Mouse (Mus musculus) liver, embryonic 12.5 days (tissue): Measurements from ENCODE around the gene Pfkm. TPM values are rescaled to one million over a fixed set of nuclear protein-coding genes. Genes with fewer than 3 reads are reported as not detected.

ENCODE experiments used
- ATAC-seq: fragments of 200-750 bp; cut with Nextera tagmentation; 2 replicates; pipeline ENCODE4 v1.8.0; 2017; ENCODE audit warnings: moderate number of reproducible peaks, mild to moderate bottlenecking, moderate library complexity
- H3K27ac ChIP-seq: fragments of 300-500 bp; sonication (generic); 2 replicates; pipeline ENCODE4 v1.5.1; 2016; ENCODE audit warnings: mild to moderate bottlenecking
- H3K27me3 ChIP-seq: fragments of 300-500 bp; sonication (generic); replicated peaks from 2 replicates; pipeline ENCODE4 v1.6.1; 2016; ENCODE audit warnings: mild to moderate bottlenecking, moderate library complexity
- H3K36me3 ChIP-seq: fragments of 300-500 bp; sonication (generic); 2 replicates; pipeline ENCODE4 v1.6.1; 2016; ENCODE audit warnings: mild to moderate bottlenecking, moderate library complexity
- H3K4me1 ChIP-seq: fragments of 300-500 bp; sonication (generic); 2 replicates; pipeline ENCODE4 v1.6.1; 2016
- H3K4me2 ChIP-seq: fragments of 300-500 bp; sonication (generic); 2 replicates; pipeline ENCODE4 v1.6.1; 2016; ENCODE audit warnings: mild to moderate bottlenecking, moderate library complexity
- H3K4me3 ChIP-seq: fragments of 300-500 bp; sonication (generic); 2 replicates; pipeline ENCODE4 v1.5.1; 2016; ENCODE audit warnings: mild to moderate bottlenecking, moderate library complexity
- H3K9ac ChIP-seq: fragments of 300-500 bp; sonication (generic); 2 replicates; pipeline ENCODE4 v1.6.1; 2016; ENCODE audit warnings: mild to moderate bottlenecking, moderate library complexity
- H3K9me3 ChIP-seq: fragments of 300-500 bp; sonication (generic); replicated peaks from 2 replicates; pipeline ENCODE4 v1.6.1; 2016; ENCODE audit warnings: mild to moderate bottlenecking, moderate library complexity
- WGBS: fragments of 180-500 bp; shearing (Covaris S2); methylation state at CpG from one replicate; pipeline ENCODE4 v1.1.7; 2016; ENCODE audit not compliant: insufficient replicate concordance; 5-methylcytosine and 5-hydroxymethylcytosine counted together
- polyA plus RNA-seq: library from polyadenylated mRNA; unstranded; fragments of >200 nt; fragmentation: Nextera tagmentation; extraction: Ambion mirVana; gene quantifications from 2 replicates; pipeline ENCODE4 v1.2.1, GENCODE M21; 2016

Pfkm gene
- polyA plus RNA-seq, 1 experiment from 2014 or later, result 30.3 TPM

DNA sequence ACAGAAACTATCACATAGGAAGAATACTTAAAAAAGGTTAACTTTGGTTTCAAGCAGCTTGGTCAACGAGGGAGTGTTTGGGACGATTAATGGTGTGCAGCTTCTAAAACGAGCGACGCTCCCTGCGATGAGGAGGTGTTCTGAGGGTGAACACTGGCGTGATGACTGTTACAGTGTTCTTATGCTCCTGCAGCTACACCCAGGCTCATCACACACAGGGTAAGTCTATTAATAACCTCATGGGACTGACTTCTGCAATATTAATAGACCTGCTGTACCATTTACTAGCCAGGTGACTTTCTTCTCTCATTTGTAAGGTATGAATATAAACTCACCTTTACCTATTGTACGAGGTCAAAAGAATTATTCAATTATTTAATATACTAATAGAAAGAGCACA, 17.9 kb upstream of the Pfkm start:
- H3K4me3 ChIP-seq, result no peak overlapping the region
- no peaks in the 10 kb centered on the region for H3K4me1 ChIP-seq
- H3K9ac ChIP-seq, result no peak overlapping the region
- H3K27me3 ChIP-seq, result no peaks in the 10 kb centered on the region
- ATAC-seq, result no peak
- no peak overlapping the region for H3K27ac ChIP-seq
- WGBS, result 93% methylated on average over 8 of the region's 8 CpGs
- H3K36me3 ChIP-seq, result peaks cover 98% of the 10 kb centered on the region
- H3K4me2 ChIP-seq, result no peak overlapping the region
- H3K9me3 ChIP-seq, result no peaks in the 10 kb centered on the region

DNA sequence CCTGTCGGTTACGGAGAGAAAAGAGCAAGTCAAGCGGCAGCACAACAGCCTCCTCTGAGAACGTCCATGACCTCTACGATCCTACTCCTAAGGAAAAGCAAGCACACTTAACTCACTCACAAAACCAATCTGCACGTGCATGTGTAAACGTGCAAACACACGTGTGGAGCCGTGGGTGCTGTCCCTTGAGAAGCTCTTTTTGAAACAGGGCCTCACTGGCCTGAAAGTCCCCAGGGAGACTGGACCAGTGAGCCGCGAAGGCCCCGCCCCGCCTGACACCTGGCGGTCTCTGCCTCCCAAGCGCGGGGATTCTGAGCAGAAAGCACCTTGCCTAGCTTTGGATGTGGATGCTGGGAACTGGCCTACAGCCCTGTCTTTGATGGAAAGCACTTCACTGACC, 17.4 kb upstream of the Pfkm start:
- no peak for ATAC-seq
- H3K36me3 ChIP-seq, result peaks cover 98% of the 10 kb centered on the region
- no peak overlapping the region for H3K4me2 ChIP-seq
- no peaks in the 10 kb centered on the region for H3K27me3 ChIP-seq
- H3K9ac ChIP-seq, result no peak overlapping the region
- no peak overlapping the region for H3K27ac ChIP-seq
- H3K9me3 ChIP-seq, result no peaks in the 10 kb centered on the region
- WGBS, result 85% methylated on average over 16 of the region's 16 CpGs
- no peak overlapping the region for H3K4me3 ChIP-seq
- H3K4me1 ChIP-seq, result no peaks in the 10 kb centered on the region

GRCm38 (mm10) chr15:98076901-98077300, 15.5 kb upstream of the Pfkm start:
- Histone ChIP-seq H3K9ac (no peak overlapping the region), H3K27me3 (no peaks in the 10 kb centered on the region), H3K4me3 (no peak overlapping the region), H3K4me2 (no peak overlapping the region), H3K36me3 (peaks cover 93% of the 10 kb centered on the region), H3K27ac (no peak overlapping the region), H3K9me3 (no peaks in the 10 kb centered on the region), H3K4me1 (no peaks in the 10 kb centered on the region)
- WGBS, result 85% methylated on average over 6 of the region's 6 CpGs
- no peak for ATAC-seq

- H3K9ac ChIP-seq, result no peak overlapping the region
- no peak for ATAC-seq
- no peak overlapping the region for H3K4me2 ChIP-seq
- H3K27me3 ChIP-seq, result no peaks in the 10 kb centered on the region
- peaks cover 37% of the 10 kb centered on the region for H3K4me1 ChIP-seq
- no peaks in the 10 kb centered on the region for H3K9me3 ChIP-seq
- peaks cover 62% of the 10 kb centered on the region for H3K36me3 ChIP-seq
- no peak overlapping the region for H3K27ac ChIP-seq
- no peak overlapping the region for H3K4me3 ChIP-seq
- 78% methylated on average over 1 of the region's 1 CpGs for WGBS
Measured at GRCm38 (mm10) chr15:98088889-98089288, 3.5 kb upstream of the Pfkm start.

DNA sequence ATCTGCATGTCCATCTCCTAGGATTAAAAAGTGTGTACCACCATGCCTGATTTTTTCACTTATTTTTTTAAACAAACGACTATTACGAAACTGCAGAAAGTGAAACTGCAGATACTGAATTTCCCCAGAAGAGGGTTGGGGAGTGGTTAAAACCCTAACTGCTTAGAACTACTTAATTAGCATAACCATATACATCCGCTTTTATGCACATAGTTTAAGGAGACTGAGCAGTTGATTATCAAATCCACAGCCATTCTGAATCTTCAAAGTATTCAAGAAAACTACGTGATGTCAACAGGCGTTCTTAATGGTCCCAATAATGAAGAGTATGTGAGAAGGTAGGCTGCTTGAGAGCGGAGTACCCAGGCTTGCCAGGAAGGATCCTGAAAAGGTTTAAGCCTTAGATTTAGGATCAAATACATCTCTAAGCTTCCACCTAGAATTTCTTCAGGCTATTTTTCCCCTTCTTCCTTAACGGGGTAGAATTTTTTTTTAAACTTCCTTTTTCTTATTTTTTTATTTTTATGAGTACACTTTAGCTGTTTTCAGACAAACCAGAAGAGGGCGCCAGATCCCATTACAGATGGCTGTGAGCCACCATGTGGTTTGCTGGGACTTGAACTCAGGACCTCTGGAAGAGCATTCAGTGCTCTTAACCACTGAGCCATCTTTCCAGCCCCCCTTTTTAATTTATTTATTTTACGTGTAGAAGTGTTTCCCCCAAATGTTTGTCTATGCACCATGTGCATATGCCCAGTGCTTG, 2.8 kb upstream of the Pfkm start:
- Histone ChIP-seq H3K27me3 (no peaks in the 10 kb centered on the region), H3K9ac (no peak overlapping the region), H3K4me2 (no peak overlapping the region), H3K27ac (no peak overlapping the region), H3K4me3 (no peak overlapping the region), H3K9me3 (no peaks in the 10 kb centered on the region), H3K36me3 (peaks cover 55% of the 10 kb centered on the region), H3K4me1 (peaks cover 44% of the 10 kb centered on the region)
- ATAC-seq, result no peak
- 63% methylated on average over 9 of the region's 9 CpGs for WGBS

- no peaks in the 10 kb centered on the region for H3K27me3 ChIP-seq
- WGBS, result 21% methylated on average over 4 of the region's 4 CpGs
- H3K4me1 ChIP-seq, result peaks cover 45% of the 10 kb centered on the region
- peaks cover 2% of the 10 kb centered on the region; the same call in 1 of the 2 replicates for H3K9me3 ChIP-seq
- H3K4me3 ChIP-seq, result peak overlapping the region; percentile 94
- H3K9ac ChIP-seq, result peak overlapping the region; percentile 94
- peak overlapping the region; percentile 74 for H3K4me2 ChIP-seq
- ATAC-seq, result no peak
- H3K36me3 ChIP-seq, result peaks cover 47% of the 10 kb centered on the region
- H3K27ac ChIP-seq, result peak overlapping the region; percentile 94
Measured at GRCm38 (mm10) chr15:98091841-98092240, 548 bp upstream of the Pfkm start.

- H3K27ac ChIP-seq, result peak within 1 kb of the TSS; percentile 94
- WGBS, result under 1% methylated on average over 55 of the region's 58 CpGs
- H3K9ac ChIP-seq, result peak within 1 kb of the TSS; percentile 94
- ATAC-seq, result peak; percentile 91
- peaks cover 43% of the 10 kb centered on the region for H3K36me3 ChIP-seq
- peak within 1 kb of the TSS; percentile 94 for H3K4me3 ChIP-seq
- H3K4me2 ChIP-seq, result peak within 1 kb of the TSS; percentile 74
- H3K9me3 ChIP-seq, result peaks cover 3% of the 10 kb centered on the region; the same call in 1 of the 2 replicates
- H3K27me3 ChIP-seq, result no peaks in the 10 kb centered on the region
- peaks cover 43% of the 10 kb centered on the region for H3K4me1 ChIP-seq
Measured at GRCm38 (mm10) chr15:98093121-98094011, 977 bp downstream of the Pfkm start, which contains the start of gene Senp1. Gene Senp1 (minus strand): TSS chr15:98093744.

GRCm38 (mm10) chr15:98094905-98095304, 2.5 kb downstream of the Pfkm start:
- 85% methylated on average over 12 of the region's 12 CpGs for WGBS

GRCm38 (mm10) chr15:98096957-98097356, 4.6 kb downstream of the Pfkm start:
- ATAC-seq, result no peak
- no peak overlapping the region for H3K27ac ChIP-seq
- peaks cover 16% of the 10 kb centered on the region for H3K4me1 ChIP-seq
- H3K9ac ChIP-seq, result no peak overlapping the region
- peaks cover 26% of the 10 kb centered on the region for H3K36me3 ChIP-seq
- no peak overlapping the region for H3K4me3 ChIP-seq
- peaks cover 3% of the 10 kb centered on the region; the same call in 1 of the 2 replicates for H3K9me3 ChIP-seq
- 55% methylated on average over 3 of the region's 3 CpGs for WGBS
- no peak overlapping the region for H3K4me2 ChIP-seq
- no peaks in the 10 kb centered on the region for H3K27me3 ChIP-seq

More at GRCm38 (mm10) chr15:98094905-98095304, 2.5 kb downstream of the Pfkm start:
- no peak for ATAC-seq
- H3K36me3 ChIP-seq, result peaks cover 28% of the 10 kb centered on the region
- no peak overlapping the region for H3K9ac ChIP-seq
- no peak overlapping the region for H3K27ac ChIP-seq
- no peaks in the 10 kb centered on the region for H3K27me3 ChIP-seq
- H3K4me3 ChIP-seq, result no peak overlapping the region
- H3K4me1 ChIP-seq, result peaks cover 34% of the 10 kb centered on the region
- no peak overlapping the region for H3K4me2 ChIP-seq
- H3K9me3 ChIP-seq, result peaks cover 3% of the 10 kb centered on the region; the same call in 1 of the 2 replicates

- Histone ChIP-seq H3K4me1 (peaks cover 12% of the 10 kb centered on the region; the same call in 1 of the 2 replicates), H3K27me3 (no peaks in the 10 kb centered on the region), H3K9ac (no peak overlapping the region), H3K36me3 (peaks cover 26% of the 10 kb centered on the region), H3K4me3 (no peak overlapping the region), H3K4me2 (no peak overlapping the region), H3K9me3 (peaks cover 3% of the 10 kb centered on the region; the same call in 1 of the 2 replicates), H3K27ac (no peak overlapping the region)
- no peak for ATAC-seq
- WGBS, result 86% methylated on average over 9 of the region's 9 CpGs
Measured at GRCm38 (mm10) chr15:98098519-98098918, 6.1 kb downstream of the Pfkm start.

DNA sequence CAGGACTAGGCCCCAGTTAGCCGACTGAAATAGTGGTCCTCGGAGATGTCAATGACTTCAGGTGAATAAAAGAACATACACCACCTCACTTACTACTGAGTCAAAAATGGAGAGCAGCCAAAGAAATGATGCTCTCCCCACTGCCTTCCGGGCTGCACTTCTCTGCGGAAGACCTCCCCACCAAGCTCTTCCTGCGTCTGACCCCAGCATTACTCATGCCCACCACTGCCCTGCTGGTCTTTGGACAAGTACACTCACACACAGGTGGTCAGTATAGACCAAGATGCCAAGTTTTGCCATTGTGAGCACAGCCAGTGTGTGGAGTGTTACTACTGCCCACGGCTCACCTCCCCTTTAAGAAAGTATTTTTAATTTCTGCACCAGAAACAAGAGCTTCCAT, 10.0 kb downstream of the Pfkm start:
- Histone ChIP-seq H3K4me2 (no peak overlapping the region), H3K36me3 (peaks cover 9% of the 10 kb centered on the region; the same call in 1 of the 2 replicates), H3K4me1 (peaks cover 6% of the 10 kb centered on the region), H3K9me3 (no peaks in the 10 kb centered on the region), H3K4me3 (no peak overlapping the region), H3K27me3 (no peaks in the 10 kb centered on the region), H3K27ac (no peak overlapping the region), H3K9ac (no peak overlapping the region)
- no peak for ATAC-seq
- 78% methylated on average over 6 of the region's 6 CpGs for whole genome bisulfite sequencing

GRCm38 (mm10) chr15:98106506-98106905, 14.1 kb downstream of the Pfkm start:
- Histone ChIP-seq H3K4me3 (no peak overlapping the region), H3K27ac (no peak overlapping the region), H3K36me3 (0 out of 2 replicates have a peak, but pooled peaks cover 3% of the 10 kb centered on the region), H3K4me1 (peaks cover 44% of the 10 kb centered on the region), H3K9me3 (no peaks in the 10 kb centered on the region), H3K4me2 (no peak overlapping the region), H3K9ac (no peak overlapping the region), H3K27me3 (no peaks in the 10 kb centered on the region)
- no peak for ATAC-seq
- 65% methylated on average over 6 of the region's 6 CpGs for WGBS
